Mouse (Mus musculus): ENCODE results near the gene Gak.

- TF ChIP-seq EP300 (optimal IDR thresholded peaks at IDR 0.05) (no peak), CTCF (IDR thresholded peaks at IDR 0.05; ENCODE audit: low read depth) (no peak)
Measured at GRCm38 (mm10) chr5:108629634-108630483, at the start of gene Gak, which contains the start of gene Tmem175.

All from stomach, postnatal 0 days (tissue).